Mouse (Mus musculus): ENCODE measurements around the gene Ccnf. TPM values are rescaled to one million over a fixed set of nuclear protein-coding genes. Genes with fewer than 3 reads are reported as not detected.

Gene Ccnf
- polyA plus RNA-seq, 1 experiment: 4.4 TPM

DNA sequence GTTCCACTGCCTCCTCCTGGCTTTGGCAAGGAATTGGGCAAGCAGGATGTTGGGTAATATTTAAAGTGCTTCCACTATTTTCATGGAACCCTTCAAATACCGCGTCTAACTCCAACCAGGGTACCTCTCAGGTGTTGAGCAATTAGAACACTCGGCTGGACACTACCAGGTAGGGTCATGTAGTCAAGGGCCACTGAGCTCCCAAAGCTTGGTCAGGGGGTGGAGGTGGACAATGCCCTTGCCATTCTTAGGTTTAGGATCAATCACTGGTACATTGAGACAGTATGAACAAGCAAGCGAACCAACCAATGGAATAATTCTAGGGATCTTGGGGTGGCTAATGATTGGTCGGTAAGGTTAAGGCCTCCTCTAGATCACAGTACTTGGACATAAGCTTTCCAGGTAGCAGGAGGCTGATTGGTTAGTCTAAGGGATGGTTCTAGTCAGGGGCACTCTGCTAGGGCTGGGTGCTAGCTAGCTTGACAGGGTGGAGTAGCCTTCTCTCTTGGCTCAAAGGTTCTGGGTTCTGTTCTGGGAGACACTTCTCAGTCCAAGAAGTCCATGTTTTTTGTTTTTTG is 38.8 kb downstream of the Ccnf start:
- TF ChIP-seq CTCF (IDR thresholded peaks at IDR 0.05; ENCODE audit: extremely low read depth, insufficient read depth, low read length) (peak; percentile 46), POLR2A (IDR thresholded peaks at IDR 0.05; ENCODE audit: extremely low read depth, insufficient read depth, low read length) (no peak)

DNA sequence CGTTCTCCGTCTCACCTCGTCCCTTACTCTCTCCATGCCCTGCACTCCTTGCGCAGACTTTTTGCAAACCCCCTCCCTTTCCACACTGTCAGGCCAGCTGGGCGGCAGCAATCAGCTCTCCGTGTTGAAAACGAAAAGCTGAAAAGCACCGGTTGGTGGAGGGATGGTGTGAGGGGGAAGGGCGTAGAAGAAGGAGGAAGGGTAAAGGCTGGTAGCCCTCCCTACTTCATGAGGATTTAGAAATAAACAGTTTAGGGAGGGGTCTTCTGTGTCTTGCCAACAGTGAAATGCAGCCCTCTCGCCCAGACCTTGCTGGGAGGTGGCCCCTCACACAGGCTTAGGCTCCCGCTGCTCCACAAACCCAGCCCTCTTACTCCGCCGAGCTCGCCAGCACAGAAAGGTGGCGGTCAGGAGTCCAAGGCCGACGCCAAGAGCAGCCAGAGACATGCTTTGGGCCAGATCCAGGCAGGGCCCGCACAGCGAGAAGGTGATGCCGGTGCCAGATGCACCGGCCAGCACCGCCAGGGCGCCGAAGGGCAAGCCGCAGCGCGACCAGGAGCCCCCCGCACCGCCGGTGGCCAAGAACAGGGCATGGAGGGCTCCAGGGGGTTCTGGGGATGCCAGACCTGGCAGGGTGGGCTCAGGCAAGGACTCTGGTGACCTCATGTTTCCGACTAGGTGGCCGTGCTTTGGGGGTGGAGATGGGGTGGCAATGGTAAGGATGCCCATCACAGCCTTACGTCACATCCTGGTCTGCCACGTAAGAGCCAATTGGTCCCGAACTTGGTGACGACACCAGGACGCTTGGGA is 39.4 kb downstream of the Ccnf start:
- H3K4me1 ChIP-seq (ENCODE audit: control insufficient read depth, insufficient read depth, low read length): peaks cover 7% of the 10 kb centered on the region
- no peak for TF ChIP-seq CTCF (IDR thresholded peaks at IDR 0.05; ENCODE audit: extremely low read depth, insufficient read depth, low read length)
- peak; percentile 85 for TF ChIP-seq POLR2A (IDR thresholded peaks at IDR 0.05; ENCODE audit: extremely low read depth, insufficient read depth, low read length)
- H3K4me3 ChIP-seq (ENCODE audit: insufficient read depth, low read length): peak overlapping the region; percentile 37
- H3K27ac ChIP-seq (ENCODE audit: insufficient read depth, low read length): peak overlapping the region; percentile 87

More for the DNA sequence above, 38.8 kb downstream of the Ccnf start:
- peaks cover 5% of the 10 kb centered on the region for H3K4me1 ChIP-seq (ENCODE audit: control insufficient read depth, insufficient read depth, low read length)
- H3K27ac ChIP-seq (ENCODE audit: insufficient read depth, low read length): no peak overlapping the region
- peak overlapping the region; percentile 37; the same call in 1 of the 2 replicates for H3K4me3 ChIP-seq (ENCODE audit: insufficient read depth, low read length)

DNA sequence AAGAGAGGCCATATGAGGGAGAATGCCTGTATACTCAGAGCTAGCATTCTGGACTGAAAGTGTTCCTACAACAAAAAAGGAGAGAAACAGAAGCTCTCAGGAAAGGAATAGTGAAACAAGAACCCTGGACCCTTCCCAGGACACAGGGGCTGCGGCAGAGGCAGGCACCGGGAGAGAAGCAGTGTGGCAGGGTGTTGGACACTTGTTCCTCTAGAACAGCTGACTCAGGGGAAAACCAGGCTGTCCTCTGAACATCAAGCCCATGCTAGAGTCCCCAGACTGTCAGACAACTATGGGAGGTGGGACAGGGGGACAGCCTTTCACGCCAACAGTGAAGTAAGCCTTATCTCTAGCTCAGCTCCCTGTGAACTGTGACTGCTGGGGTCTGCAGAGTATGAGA is 40.7 kb downstream of the Ccnf start:
- TF ChIP-seq CTCF (IDR thresholded peaks at IDR 0.05; ENCODE audit: extremely low read depth, insufficient read depth, low read length) (no peak), POLR2A (IDR thresholded peaks at IDR 0.05; ENCODE audit: extremely low read depth, insufficient read depth, low read length) (no peak)
- no peak overlapping the region for H3K27ac ChIP-seq (ENCODE audit: insufficient read depth, low read length)
- no peak overlapping the region for H3K4me3 ChIP-seq (ENCODE audit: insufficient read depth, low read length)
- peaks cover 10% of the 10 kb centered on the region for H3K4me1 ChIP-seq (ENCODE audit: control insufficient read depth, insufficient read depth, low read length)

DNA sequence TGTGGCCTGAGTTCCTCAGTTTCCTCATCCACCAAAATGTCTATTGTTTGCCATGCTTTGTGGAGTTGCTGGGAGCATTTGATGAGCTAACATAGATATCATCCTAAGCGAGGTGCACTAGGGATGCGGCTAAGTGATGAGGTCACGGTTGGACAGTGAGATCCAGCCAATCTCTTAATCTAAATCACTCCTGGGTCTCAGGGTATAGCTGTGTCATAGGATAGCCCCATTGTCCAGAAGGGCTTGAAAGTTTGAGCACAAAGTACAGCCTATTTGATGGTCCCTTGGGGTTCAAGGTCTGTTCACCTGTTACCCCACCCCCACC is 41.4 kb downstream of the Ccnf start:
- H3K27ac ChIP-seq (ENCODE audit: insufficient read depth, low read length): peak overlapping the region; percentile 14; the same call in 1 of the 2 replicates
- H3K4me1 ChIP-seq (ENCODE audit: control insufficient read depth, insufficient read depth, low read length): peaks cover 10% of the 10 kb centered on the region
- TF ChIP-seq CTCF (IDR thresholded peaks at IDR 0.05; ENCODE audit: extremely low read depth, insufficient read depth, low read length) (no peak), POLR2A (IDR thresholded peaks at IDR 0.05; ENCODE audit: extremely low read depth, insufficient read depth, low read length) (no peak)
- H3K4me3 ChIP-seq (ENCODE audit: insufficient read depth, low read length): no peak overlapping the region

DNA sequence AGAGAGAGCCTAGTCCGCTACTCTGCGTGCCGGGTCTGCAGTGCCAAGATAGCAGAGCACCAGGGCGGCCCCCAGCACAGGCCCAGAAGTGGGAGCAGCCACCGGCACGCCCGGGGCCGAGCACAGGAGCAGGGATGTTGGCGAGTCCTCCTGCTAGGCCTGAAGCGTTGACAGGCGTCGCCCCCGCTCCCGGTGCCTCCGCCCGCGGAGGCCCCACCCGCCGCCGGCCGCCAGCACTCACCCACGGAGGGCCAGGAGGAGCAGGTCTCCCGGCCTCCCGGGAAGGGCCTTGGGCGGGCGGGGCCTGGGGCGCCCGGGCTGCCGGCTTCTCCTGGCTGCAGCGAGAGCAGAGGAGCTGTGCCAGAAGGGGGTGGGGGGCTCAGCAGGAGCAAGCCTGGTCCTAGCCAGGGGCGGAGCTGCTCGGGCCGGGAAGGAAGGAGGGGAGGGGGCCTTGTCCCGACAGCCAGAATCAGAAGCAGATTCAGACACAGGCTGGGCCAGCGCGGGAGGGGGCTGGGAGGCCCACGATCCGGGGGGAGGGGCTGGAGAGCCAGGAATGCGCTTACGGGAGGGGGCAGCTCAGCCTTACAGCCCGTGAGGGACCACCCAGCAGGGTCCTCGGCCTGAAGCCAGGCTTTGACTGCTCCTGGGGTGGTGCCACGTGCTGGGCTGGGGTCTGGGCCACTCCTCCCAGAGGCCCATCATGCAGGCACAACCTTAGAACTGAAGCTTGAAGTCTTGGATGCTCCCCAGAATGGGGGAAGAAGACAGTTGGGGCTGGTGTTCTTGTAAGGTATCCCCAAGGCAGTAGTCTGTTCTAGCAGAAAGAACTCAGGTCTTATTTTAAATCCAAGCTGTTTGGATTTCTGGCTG is 42.0 kb downstream of the Ccnf start, which contains the start of gene Ntn3:
Gene Ntn3, minus strand, starts transcription at position 489 of the 873 bp plus-strand sequence.
- TF ChIP-seq POLR2A (IDR thresholded peaks at IDR 0.05; ENCODE audit: extremely low read depth, insufficient read depth, low read length) (no peak), CTCF (IDR thresholded peaks at IDR 0.05; ENCODE audit: extremely low read depth, insufficient read depth, low read length) (no peak)
- Histone ChIP-seq H3K4me1 (ENCODE audit: control insufficient read depth, insufficient read depth, low read length) (peaks cover 10% of the 10 kb centered on the region), H3K27ac (ENCODE audit: insufficient read depth, low read length) (peak within 1 kb of the TSS; percentile 94), H3K4me3 (ENCODE audit: insufficient read depth, low read length) (peak within 1 kb of the TSS; percentile 31)

DNA sequence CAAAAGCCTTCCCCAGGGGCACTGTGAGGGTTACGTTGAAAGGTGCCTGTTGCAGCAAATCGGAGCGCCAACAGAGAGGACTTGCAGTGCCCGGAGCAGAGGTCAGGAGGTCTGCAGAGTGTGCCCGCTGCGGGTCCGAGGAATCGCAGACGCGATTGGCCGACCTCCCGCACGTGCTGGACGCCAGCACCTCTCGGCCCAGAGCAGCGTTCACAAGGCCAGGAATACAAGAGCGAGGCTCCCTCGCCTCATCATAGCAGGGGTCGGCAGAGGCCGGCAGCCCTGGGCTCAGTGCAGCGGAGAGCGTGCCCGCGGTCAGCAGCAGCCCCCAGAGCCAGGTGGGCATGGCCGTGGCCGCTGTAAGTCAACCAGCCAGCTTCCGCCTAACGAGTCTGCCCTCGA is 42.6 kb downstream of the Ccnf start:
- H3K27ac ChIP-seq (ENCODE audit: insufficient read depth, low read length): peak overlapping the region; percentile 94
- peak overlapping the region; percentile 31 for H3K4me3 ChIP-seq (ENCODE audit: insufficient read depth, low read length)
- peaks cover 10% of the 10 kb centered on the region for H3K4me1 ChIP-seq (ENCODE audit: control insufficient read depth, insufficient read depth, low read length)
- TF ChIP-seq CTCF (IDR thresholded peaks at IDR 0.05; ENCODE audit: extremely low read depth, insufficient read depth, low read length) (no peak), POLR2A (IDR thresholded peaks at IDR 0.05; ENCODE audit: extremely low read depth, insufficient read depth, low read length) (no peak)

DNA sequence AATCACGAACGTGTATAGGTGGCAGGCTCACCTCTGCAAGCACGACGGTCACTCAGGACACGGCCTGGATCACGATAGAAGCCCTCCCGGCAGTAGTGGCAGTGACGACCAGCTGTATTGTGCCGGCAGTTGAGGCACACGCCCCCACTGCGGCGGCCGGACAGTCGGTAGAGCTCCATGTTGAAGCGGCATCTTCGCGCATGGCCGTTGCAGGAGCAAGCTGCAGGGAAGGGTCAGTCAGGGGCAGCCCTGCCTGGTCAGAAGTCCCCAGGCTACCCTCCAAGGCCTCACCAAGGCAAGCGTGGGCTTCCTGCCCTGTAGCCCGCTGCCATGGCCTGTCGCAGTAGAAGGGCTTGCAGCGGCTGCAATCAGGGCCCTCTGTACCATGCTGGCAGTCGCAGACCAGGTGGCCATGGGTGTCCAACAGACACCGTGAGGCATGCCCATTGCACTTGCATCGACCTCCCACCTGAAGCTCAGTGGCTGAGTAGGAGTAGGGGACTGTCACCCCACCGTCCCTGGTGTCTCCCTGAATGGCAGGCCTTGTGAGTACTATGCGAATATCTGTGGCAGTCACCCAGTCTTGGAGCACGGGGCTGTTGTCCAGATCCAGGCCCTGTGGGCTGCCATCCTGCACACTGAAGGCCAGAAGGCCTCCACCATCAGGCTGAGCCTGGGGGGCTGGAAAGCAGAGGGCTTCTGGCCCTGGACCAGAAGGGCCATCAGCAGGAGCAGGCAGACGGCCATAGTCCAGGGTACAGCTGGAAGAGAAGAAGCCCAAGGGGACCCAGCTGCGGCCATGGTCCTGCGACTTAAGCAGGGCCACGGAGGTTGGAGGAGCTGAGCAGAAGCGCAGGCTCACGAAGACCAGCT is 43.3 kb downstream of the Ccnf start:
- peak overlapping the region; percentile 31; the same call in 1 of the 2 replicates for H3K4me3 ChIP-seq (ENCODE audit: insufficient read depth, low read length)
- peaks cover 10% of the 10 kb centered on the region for H3K4me1 ChIP-seq (ENCODE audit: control insufficient read depth, insufficient read depth, low read length)
- TF ChIP-seq POLR2A (IDR thresholded peaks at IDR 0.05; ENCODE audit: extremely low read depth, insufficient read depth, low read length) (no peak), CTCF (IDR thresholded peaks at IDR 0.05; ENCODE audit: extremely low read depth, insufficient read depth, low read length) (no peak)
- peak overlapping the region; percentile 94 for H3K27ac ChIP-seq (ENCODE audit: insufficient read depth, low read length)

DNA sequence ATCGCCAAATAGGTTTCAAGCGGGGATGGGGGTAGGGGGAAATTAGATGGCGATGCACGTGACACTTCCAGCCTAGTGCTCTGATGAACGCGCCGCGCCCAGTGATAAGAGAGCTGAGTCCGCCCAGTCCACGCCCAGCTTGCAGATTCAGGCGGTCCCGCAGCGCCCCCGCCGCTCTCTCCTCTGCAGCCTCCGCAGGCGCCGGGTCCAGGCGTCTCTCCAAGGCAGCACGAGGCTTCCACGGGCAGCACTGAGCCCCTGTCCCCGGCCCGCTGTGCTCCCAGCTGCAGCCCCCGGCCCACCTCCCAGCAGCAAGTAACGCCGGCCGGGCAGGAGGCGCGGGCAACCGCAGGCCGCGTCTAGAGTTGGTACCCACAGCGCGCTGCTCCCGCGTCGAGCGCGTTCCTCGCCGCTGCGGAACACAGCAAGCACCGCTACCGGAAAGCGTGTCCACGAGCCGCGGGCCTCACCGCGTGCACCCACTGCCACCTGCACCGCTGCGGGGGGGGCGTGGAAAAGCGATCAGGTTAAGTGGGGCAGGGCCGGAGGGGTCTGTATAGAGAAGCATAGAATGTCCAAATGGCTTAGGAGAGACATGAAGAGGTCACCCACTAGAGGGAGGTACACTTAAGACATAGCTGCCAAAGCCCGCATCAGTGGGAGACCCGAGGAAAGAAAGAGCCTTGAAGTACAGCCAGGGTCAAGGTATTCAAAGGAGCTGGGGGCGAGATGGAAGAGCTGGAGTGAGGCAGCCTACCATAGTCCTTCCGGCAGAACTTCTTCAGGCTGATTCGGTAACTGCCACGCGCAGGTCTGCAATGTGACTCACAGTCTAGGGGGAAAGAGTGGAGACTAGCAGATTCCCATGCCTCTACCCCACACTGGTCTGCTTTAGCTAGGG is 44.6 kb downstream of the Ccnf start:
- TF ChIP-seq POLR2A (IDR thresholded peaks at IDR 0.05; ENCODE audit: extremely low read depth, insufficient read depth, low read length): 0 out of 2 replicates have a peak, but pooled peaks have one; percentile 33
- TF ChIP-seq CTCF (IDR thresholded peaks at IDR 0.05; ENCODE audit: extremely low read depth, insufficient read depth, low read length): no peak
- Histone ChIP-seq H3K27ac (ENCODE audit: insufficient read depth, low read length) (peak overlapping the region; percentile 82), H3K4me1 (ENCODE audit: control insufficient read depth, insufficient read depth, low read length) (peaks cover 10% of the 10 kb centered on the region), H3K4me3 (ENCODE audit: insufficient read depth, low read length) (peak overlapping the region; percentile 7)
